Mouse (Mus musculus): ENCODE measurements at regions not wholly inside any gene's neighbourhood (a gene's known extent, or its start where the extent isn't known, plus 50 kb on each side); places are given as distances from the start of the nearest gene placed in this dataset.

GRCm38 (mm10) chr5:119217077-119217476 is 453.4 kb upstream of the Tbx3 start:
- DNase-seq (ENCODE audit: low spot score), result no peak

GRCm38 (mm10) chr5:119228691-119229090 is 441.8 kb upstream of the Tbx3 start:
- DNase-seq (ENCODE audit: low spot score), result no peak

- DNase-seq (ENCODE audit: low spot score), result no peak
Observed at GRCm38 (mm10) chr5:119232941-119233340, 437.5 kb upstream of the Tbx3 start.

- DNase-seq (ENCODE audit: low spot score), result no peak
Observed at GRCm38 (mm10) chr5:119235884-119236283, 434.6 kb upstream of the Tbx3 start.

GRCm38 (mm10) chr5:119246824-119247223 is 423.6 kb upstream of the Tbx3 start:
- DNase-seq (ENCODE audit: low spot score), result peak; percentile 8

GRCm38 (mm10) chr5:119248626-119249025 is 421.8 kb upstream of the Tbx3 start:
- DNase-seq (ENCODE audit: low spot score), result no peak

GRCm38 (mm10) chr5:119249124-119249718 is 421.2 kb upstream of the Tbx3 start:
- no peak for DNase-seq (ENCODE audit: low spot score)

GRCm38 (mm10) chr5:119251311-119252047 is 419.0 kb upstream of the Tbx3 start:
- DNase-seq (ENCODE audit: low spot score), result no peak

- no peak for DNase-seq (ENCODE audit: low spot score)
Observed at GRCm38 (mm10) chr5:119257374-119258120, 412.9 kb upstream of the Tbx3 start.

GRCm38 (mm10) chr5:119258831-119259230 is 411.6 kb upstream of the Tbx3 start:
- DNase-seq (ENCODE audit: low spot score), result no peak

GRCm38 (mm10) chr5:119265149-119265890 is 405.1 kb upstream of the Tbx3 start:
- DNase-seq (ENCODE audit: low spot score), result peak; percentile 12

GRCm38 (mm10) chr5:119271234-119271852 is 399.1 kb upstream of the Tbx3 start:
- no peak for DNase-seq (ENCODE audit: low spot score)

- DNase-seq (ENCODE audit: low spot score), result no peak
Observed at GRCm38 (mm10) chr5:119273203-119273602, 397.3 kb upstream of the Tbx3 start.

- DNase-seq (ENCODE audit: low spot score), result no peak
Observed at GRCm38 (mm10) chr5:119273615-119274014, 396.9 kb upstream of the Tbx3 start.

GRCm38 (mm10) chr5:119274817-119275494 is 395.5 kb upstream of the Tbx3 start:
- no peak for DNase-seq (ENCODE audit: low spot score)

GRCm38 (mm10) chr5:119280146-119280545 is 390.3 kb upstream of the Tbx3 start:
- no peak for DNase-seq (ENCODE audit: low spot score)

- DNase-seq (ENCODE audit: low spot score), result no peak
Observed at GRCm38 (mm10) chr5:119289808-119290207, 380.7 kb upstream of the Tbx3 start.

- DNase-seq (ENCODE audit: low spot score), result peak; percentile 38
Observed at GRCm38 (mm10) chr5:119292323-119292722, 378.1 kb upstream of the Tbx3 start.

- DNase-seq (ENCODE audit: low spot score), result no peak
Observed at GRCm38 (mm10) chr5:119292889-119293288, 377.6 kb upstream of the Tbx3 start.

- DNase-seq (ENCODE audit: low spot score), result no peak
Observed at GRCm38 (mm10) chr5:119299311-119299710, 371.2 kb upstream of the Tbx3 start.

GRCm38 (mm10) chr5:119300106-119300505 is 370.4 kb upstream of the Tbx3 start:
- DNase-seq (ENCODE audit: low spot score), result no peak

Measured in ovary, adult 18-20 months (tissue).